Mouse (Mus musculus) ES-Bruce4 (cell line): ENCODE measurements at regions not wholly inside any gene's neighbourhood (a gene's known extent, or its start where the extent isn't known, plus 50 kb on each side); places are given as distances from the start of the nearest gene placed in this dataset.

ENCODE experiments used
- H3K27ac ChIP-seq: 2 replicates; pipeline ENCODE4 v1.5.1; 2012; ENCODE audit warnings: low read length, inconsistent platforms; ENCODE audit not compliant: insufficient read depth
- H3K27me3 ChIP-seq: 2 replicates; pipeline ENCODE4 v1.6.1; 2012; ENCODE audit warnings: mild to moderate bottlenecking, low read length, inconsistent platforms; ENCODE audit not compliant: control insufficient read depth, poor library complexity, insufficient read depth, severe bottlenecking
- H3K36me3 ChIP-seq: 2 replicates; pipeline ENCODE4 v1.6.1; 2012; ENCODE audit warnings: inconsistent platforms, mild to moderate bottlenecking, low read length, moderate library complexity; ENCODE audit not compliant: control insufficient read depth, poor library complexity, insufficient read depth, severe bottlenecking
- H3K4me1 ChIP-seq: one replicate; pipeline ENCODE4 v1.8.1; 2011; ENCODE audit warnings: low read length; ENCODE audit not compliant: control insufficient read depth, insufficient read depth
- H3K4me3 ChIP-seq: 2 replicates; pipeline ENCODE4 v1.5.1; 2011; ENCODE audit warnings: low read depth, mild to moderate bottlenecking, low read length
- H3K9ac ChIP-seq: 2 replicates; pipeline ENCODE4 v1.6.1; 2012; ENCODE audit warnings: low read depth, mild to moderate bottlenecking, inconsistent platforms; ENCODE audit not compliant: poor library complexity, severe bottlenecking
- H3K9me3 ChIP-seq: replicated peaks from 2 replicates; pipeline ENCODE4 v1.6.1; 2012; ENCODE audit warnings: mild to moderate bottlenecking, low read length, inconsistent platforms; ENCODE audit not compliant: control insufficient read depth, poor library complexity, insufficient read depth, severe bottlenecking
- CTCF ChIP-seq: IDR thresholded peaks from one replicate; pipeline ENCODE4 v1.8.1; 2011; ENCODE audit warnings: low read depth, low read length
- EP300 ChIP-seq: IDR thresholded peaks from 2 replicates; pipeline ENCODE4 v1.6.1; 2011; ENCODE audit warnings: low read depth, low read length; ENCODE audit not compliant: insufficient read depth
- POLR2A ChIP-seq: IDR thresholded peaks from one replicate; pipeline ENCODE4 v1.8.1; 2011; ENCODE audit warnings: low read length; ENCODE audit not compliant: insufficient read depth

GRCm38 (mm10) chr1:144330365-144331050, 81.5 kb upstream of the Rgs1 start:
- Histone ChIP-seq H3K27me3 (no peaks in the 10 kb centered on the region), H3K36me3 (no peaks in the 10 kb centered on the region), H3K27ac (no peak overlapping the region), H3K4me1 (no peaks in the 10 kb centered on the region), H3K4me3 (no peak overlapping the region), H3K9me3 (no peaks in the 10 kb centered on the region), H3K9ac (no peak overlapping the region)
- TF ChIP-seq CTCF = no peak
- no peak for TF ChIP-seq POLR2A
- no peak for TF ChIP-seq EP300

GRCm38 (mm10) chr1:144319406-144319805, 70.4 kb upstream of the Rgs1 start:
- H3K27ac ChIP-seq = no peak overlapping the region
- no peaks in the 10 kb centered on the region for H3K36me3 ChIP-seq
- H3K4me3 ChIP-seq = no peak overlapping the region
- no peak overlapping the region for H3K9ac ChIP-seq
- H3K9me3 ChIP-seq = no peaks in the 10 kb centered on the region
- TF ChIP-seq EP300 (no peak), POLR2A (no peak), CTCF (no peak)
- H3K4me1 ChIP-seq = no peaks in the 10 kb centered on the region
- H3K27me3 ChIP-seq = no peaks in the 10 kb centered on the region; the same call in 1 of the 2 replicates

DNA sequence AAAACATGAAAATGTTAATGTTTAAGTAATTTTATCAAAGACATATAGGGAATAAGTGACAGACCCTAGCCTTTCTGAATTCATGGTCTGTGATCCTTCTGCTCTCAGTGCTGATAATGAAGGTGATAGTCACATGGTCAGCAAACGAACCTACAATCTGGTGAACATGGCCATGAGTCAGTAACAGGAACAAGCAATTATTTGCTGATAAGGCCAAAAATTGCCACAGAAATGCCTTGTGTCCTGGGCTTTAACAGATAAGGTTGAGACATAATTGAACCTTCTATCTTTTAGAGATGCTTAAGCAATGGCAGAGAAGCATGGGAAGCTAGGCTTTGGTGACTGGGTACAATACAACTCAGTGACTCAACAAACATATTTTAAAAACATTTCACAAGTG, 69.2 kb upstream of the Rgs1 start:
- no peaks in the 10 kb centered on the region for H3K4me1 ChIP-seq
- H3K36me3 ChIP-seq = no peaks in the 10 kb centered on the region
- no peak overlapping the region for H3K9ac ChIP-seq
- no peaks in the 10 kb centered on the region; the same call in 1 of the 2 replicates for H3K27me3 ChIP-seq
- no peak for TF ChIP-seq CTCF
- no peak for TF ChIP-seq POLR2A
- TF ChIP-seq EP300 = no peak
- no peaks in the 10 kb centered on the region for H3K9me3 ChIP-seq
- H3K4me3 ChIP-seq = no peak overlapping the region
- H3K27ac ChIP-seq = no peak overlapping the region

DNA sequence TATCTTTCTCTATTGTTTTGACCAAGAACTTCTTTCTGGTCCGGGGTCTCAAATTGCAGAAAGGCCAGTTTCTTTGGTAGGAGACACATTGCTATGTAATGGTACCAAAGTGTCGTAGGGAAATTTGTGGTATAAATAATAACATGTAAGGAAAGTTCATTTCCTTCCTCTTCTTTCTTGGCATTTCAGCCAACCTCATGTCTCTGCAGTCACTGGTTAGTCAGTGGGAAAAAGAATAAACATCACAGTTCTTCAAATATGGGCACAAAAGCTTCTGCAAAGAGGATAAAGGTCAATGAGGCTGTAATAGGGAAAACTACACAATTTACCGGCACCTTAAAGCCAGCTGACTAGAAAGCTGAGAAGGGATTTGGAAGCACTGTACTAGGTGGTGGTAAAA, 68.5 kb upstream of the Rgs1 start:
- no peak overlapping the region for H3K27ac ChIP-seq
- H3K4me1 ChIP-seq = no peaks in the 10 kb centered on the region
- H3K4me3 ChIP-seq = no peak overlapping the region
- TF ChIP-seq EP300 (no peak), POLR2A (no peak), CTCF (no peak)
- no peaks in the 10 kb centered on the region for H3K9me3 ChIP-seq
- no peak overlapping the region for H3K9ac ChIP-seq
- H3K36me3 ChIP-seq = no peaks in the 10 kb centered on the region
- no peaks in the 10 kb centered on the region; the same call in 1 of the 2 replicates for H3K27me3 ChIP-seq

- TF ChIP-seq EP300 (no peak), CTCF (no peak), POLR2A (no peak)
- Histone ChIP-seq H3K9ac (no peak overlapping the region), H3K9me3 (no peaks in the 10 kb centered on the region), H3K4me1 (no peaks in the 10 kb centered on the region), H3K27ac (no peak overlapping the region), H3K27me3 (no peaks in the 10 kb centered on the region; the same call in 1 of the 2 replicates), H3K36me3 (no peaks in the 10 kb centered on the region), H3K4me3 (no peak overlapping the region)
These were observed 67.2 kb upstream of the Rgs1 start for GRCm38 (mm10) chr1:144316251-144316650.

- H3K27ac ChIP-seq = no peak overlapping the region
- H3K27me3 ChIP-seq = no peaks in the 10 kb centered on the region; the same call in 1 of the 2 replicates
- no peak for TF ChIP-seq POLR2A
- no peak for TF ChIP-seq CTCF
- TF ChIP-seq EP300 = no peak
- no peak overlapping the region for H3K4me3 ChIP-seq
- no peaks in the 10 kb centered on the region for H3K36me3 ChIP-seq
- no peaks in the 10 kb centered on the region for H3K9me3 ChIP-seq
- no peak overlapping the region for H3K9ac ChIP-seq
- H3K4me1 ChIP-seq = no peaks in the 10 kb centered on the region
These were observed 65.3 kb upstream of the Rgs1 start for GRCm38 (mm10) chr1:144314382-144314781.
